Mouse (Mus musculus): ENCODE data around the gene Olfr70.

Olfr70 gene

DNA sequence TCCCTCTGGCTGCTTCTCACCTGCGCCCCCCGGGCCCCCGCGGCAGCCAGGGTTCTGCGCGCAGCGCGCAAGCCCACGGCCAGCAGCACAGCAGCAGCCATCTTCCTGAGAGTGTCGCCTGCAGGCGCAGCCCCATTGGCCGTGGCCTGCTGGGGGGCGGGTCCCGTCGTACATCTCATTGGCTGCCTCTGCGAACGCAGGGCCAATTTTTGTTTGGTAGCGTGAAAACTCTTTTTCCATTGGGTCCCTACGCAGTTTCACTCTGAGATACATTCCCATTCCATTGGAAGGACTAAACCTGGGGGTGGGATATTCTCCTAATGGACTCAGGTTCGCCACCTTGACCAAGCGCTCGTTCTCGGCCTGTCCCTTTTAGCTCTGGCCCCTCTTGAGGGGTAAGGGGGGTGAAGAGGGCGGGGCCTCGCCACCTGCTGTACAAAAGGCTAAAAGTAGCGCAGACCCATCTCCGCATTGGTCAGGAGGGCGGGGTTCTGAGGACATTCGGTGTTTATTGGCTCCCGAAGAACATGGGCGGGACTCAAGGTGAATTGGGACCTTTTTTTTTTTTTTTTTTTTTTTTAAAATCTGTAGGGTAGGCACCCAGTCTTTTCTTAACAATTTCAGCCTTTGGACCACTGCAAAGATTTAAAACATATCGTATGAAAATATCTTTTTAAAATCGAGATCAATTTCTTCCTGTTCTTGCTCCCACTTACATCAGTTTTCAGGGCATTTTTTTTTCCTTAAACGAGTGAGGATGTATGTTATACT is 44.1 kb downstream of the Olfr70 start, which contains the start of gene Hint2:
Hint2 (minus strand) TSS at position 128 of the 771 bp plus-strand sequence.
- peak; percentile 97 to 98 for DNase-seq (ENCODE audit: inconsistent age in 2 of 2, low spot score in 1 of 2)

GRCm38 (mm10) chr4:43655656-43656338 is 44.8 kb downstream of the Olfr70 start:
- no peak for DNase-seq (ENCODE audit: inconsistent age in 2 of 2, low spot score in 1 of 2)

GRCm38 (mm10) chr4:43653161-43654015 is 47.2 kb downstream of the Olfr70 start, which contains the start of gene Spag8:
Gene Spag8 (minus strand): TSS chr4:43653594.
- peak; percentile 43 to 60 for DNase-seq (ENCODE audit: inconsistent age in 2 of 2, low spot score in 1 of 2)

- DNase-seq (ENCODE audit: inconsistent age in 2 of 2, low spot score in 1 of 2): no peak
Observed at GRCm38 (mm10) chr4:43652726-43653125, 47.9 kb downstream of the Olfr70 start.

- DNase-seq (ENCODE audit: inconsistent age in 2 of 2, low spot score in 1 of 2): no peak
Observed at GRCm38 (mm10) chr4:43649783-43650182, 50.8 kb downstream of the Olfr70 start.

Measured in adrenal gland, adult (tissue).